Mouse (Mus musculus) gastrocnemius, postnatal 4 days (tissue): ENCODE measurements at regions not wholly inside any gene's neighbourhood (a gene's known extent, or its start where the extent isn't known, plus 50 kb on each side); places are given as distances from the start of the nearest gene placed in this dataset. TPM values are rescaled to one million over a fixed set of nuclear protein-coding genes. Genes with fewer than 3 reads are reported as not detected.

Experiments used
- DNase-seq, 2 experiments: peaks; one replicate each; pipeline ENCODE4 v3.0.0; 2021 to 2022; ENCODE audit warnings: low spot score in 2 of 2, mixed read lengths in 2 of 2
- microRNA-seq: library from miRNA; unstranded; fragments of <30 nt; microRNA quantifications from one replicate; pipeline ENCODE4 v1.2.0, GENCODE M21; 2021

DNA sequence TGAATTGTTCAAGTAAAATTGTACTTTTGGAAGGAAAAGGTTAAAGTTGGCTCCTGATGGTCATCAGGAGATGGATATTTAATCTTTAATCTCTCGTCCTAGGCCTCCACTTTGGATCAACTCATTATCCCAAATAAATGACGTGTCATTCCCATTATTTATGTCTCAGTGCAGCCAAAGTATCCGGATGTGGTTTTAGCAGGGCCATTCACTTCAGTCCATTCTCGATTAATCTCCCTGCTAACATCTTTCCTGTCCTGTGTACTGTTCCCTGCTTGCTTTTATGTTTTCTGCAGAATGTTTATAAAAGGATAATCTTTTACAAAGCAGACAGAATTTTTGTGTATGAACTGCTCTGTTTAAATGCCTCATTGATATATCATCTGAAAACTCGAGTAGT lies 60.4 kb upstream of the Prox1 start:
- no peak for DNase-seq

DNA sequence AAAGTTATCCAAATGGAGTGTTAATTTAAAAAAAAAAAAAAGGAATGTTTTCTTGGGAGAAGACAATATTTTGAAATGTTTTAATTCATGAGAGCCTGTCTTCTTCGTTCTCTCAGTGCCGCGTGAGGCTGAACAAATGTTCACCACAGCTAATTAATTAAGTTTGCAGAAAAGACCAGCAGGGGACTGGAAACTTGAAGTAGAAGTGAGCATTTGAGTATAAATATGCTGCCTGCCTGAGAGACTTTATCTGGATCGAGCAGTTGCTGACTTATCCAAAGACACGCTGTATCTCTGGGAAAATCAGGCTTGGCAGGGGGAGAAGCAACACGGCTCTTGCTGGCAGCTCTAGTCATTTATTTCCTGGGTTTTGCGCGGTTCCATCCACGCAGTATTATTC lies 49.9 kb upstream of the Prox1 start:
- DNase-seq = no peak

Small RNA genes lying in the stretch of these regions (microRNA-seq; reads per million reads assigned to microRNA genes)
- not detected for gene Gm47294
